Mouse (Mus musculus): ENCODE results near the gene Rbms3. TPM values are rescaled to one million over a fixed set of nuclear protein-coding genes. Genes with fewer than 3 reads are reported as not detected.

The Rbms3 gene
- 1.6 and 1.7 TPM in 2 replicates for polyA plus RNA-seq (2011; ENCODE audit: insufficient read depth, insufficient read length, low replicate concordance, missing spikeins)

DNA sequence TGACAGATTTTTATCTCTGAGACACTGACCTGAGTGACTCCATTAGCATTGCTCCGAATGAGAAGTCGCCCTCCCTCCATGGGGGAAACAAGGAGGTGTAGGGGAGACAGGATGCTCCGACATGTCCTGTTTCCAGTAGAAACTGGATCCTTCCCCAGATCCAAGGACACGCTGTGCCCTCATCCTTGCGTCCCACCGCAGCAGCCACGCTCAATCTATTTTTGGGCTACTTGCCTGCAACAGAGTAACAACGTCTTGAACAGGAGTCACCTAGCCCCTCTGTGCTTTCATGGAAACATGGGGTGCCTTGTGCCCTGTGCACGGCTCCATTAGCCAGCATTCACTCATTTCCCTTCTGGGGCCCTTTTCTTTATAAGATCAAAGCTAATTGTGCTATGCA lies at the start of gene Rbms3:
Gene Rbms3 (minus strand): TSS at position 143 of the 400 bp plus-strand sequence.
- WGBS, result 83% methylated on average over 9 of the region's 9 CpGs
- Histone ChIP-seq H3K27ac (ENCODE audit: control insufficient read depth, insufficient read depth, low read depth, low read length, poor library complexity) (no peak within 1 kb of the TSS), H3K4me3 (replicated peaks; ENCODE audit: control insufficient read depth, low read depth, low read length) (no peak within 1 kb of the TSS), H3K4me1 (ENCODE audit: control insufficient read depth, insufficient read depth, low read length) (no peaks in the 10 kb centered on the region)
- no peak for TF ChIP-seq CTCF (IDR thresholded peaks at IDR 0.05; ENCODE audit: control insufficient read depth, insufficient read depth, low read length)
- TF ChIP-seq POLR2A (IDR thresholded peaks at IDR 0.05; ENCODE audit: borderline replicate concordance, control insufficient read depth, low read depth, low read length), result no peak

GRCm38 (mm10) chr9:117673311-117673710 lies 43.6 kb upstream of the Rbms3 start:
- WGBS, result 72% methylated on average over 5 of the region's 5 CpGs
- TF ChIP-seq POLR2A (IDR thresholded peaks at IDR 0.05; ENCODE audit: borderline replicate concordance, control insufficient read depth, low read depth, low read length) (no peak), CTCF (IDR thresholded peaks at IDR 0.05; ENCODE audit: control insufficient read depth, insufficient read depth, low read length) (no peak)
- no peak overlapping the region for H3K27ac ChIP-seq (ENCODE audit: control insufficient read depth, insufficient read depth, low read depth, low read length, poor library complexity)

GRCm38 (mm10) chr9:117654626-117655025 lies 24.9 kb upstream of the Rbms3 start:
- TF ChIP-seq CTCF (IDR thresholded peaks at IDR 0.05; ENCODE audit: control insufficient read depth, insufficient read depth, low read length), result no peak
- TF ChIP-seq POLR2A (IDR thresholded peaks at IDR 0.05; ENCODE audit: borderline replicate concordance, control insufficient read depth, low read depth, low read length), result no peak
- WGBS, result 68% methylated on average over 2 of the region's 2 CpGs
- Histone ChIP-seq H3K27ac (ENCODE audit: control insufficient read depth, insufficient read depth, low read depth, low read length, poor library complexity) (no peak overlapping the region), H3K4me1 (ENCODE audit: control insufficient read depth, insufficient read depth, low read length) (no peaks in the 10 kb centered on the region), H3K4me3 (replicated peaks; ENCODE audit: control insufficient read depth, low read depth, low read length) (no peak overlapping the region)

More at GRCm38 (mm10) chr9:117673311-117673710, 43.6 kb upstream of the Rbms3 start:
- Histone ChIP-seq H3K4me1 (ENCODE audit: control insufficient read depth, insufficient read depth, low read length) (no peaks in the 10 kb centered on the region), H3K4me3 (replicated peaks; ENCODE audit: control insufficient read depth, low read depth, low read length) (no peak overlapping the region)

GRCm38 (mm10) chr9:117653641-117654040 lies 23.9 kb upstream of the Rbms3 start:
- Histone ChIP-seq H3K4me3 (replicated peaks; ENCODE audit: control insufficient read depth, low read depth, low read length) (no peak overlapping the region), H3K27ac (ENCODE audit: control insufficient read depth, insufficient read depth, low read depth, low read length, poor library complexity) (no peak overlapping the region), H3K4me1 (ENCODE audit: control insufficient read depth, insufficient read depth, low read length) (no peaks in the 10 kb centered on the region)
- under 1% methylated on average over 5 of the region's 5 CpGs for WGBS
- TF ChIP-seq POLR2A (IDR thresholded peaks at IDR 0.05; ENCODE audit: borderline replicate concordance, control insufficient read depth, low read depth, low read length), result no peak
- TF ChIP-seq CTCF (IDR thresholded peaks at IDR 0.05; ENCODE audit: control insufficient read depth, insufficient read depth, low read length), result no peak

DNA sequence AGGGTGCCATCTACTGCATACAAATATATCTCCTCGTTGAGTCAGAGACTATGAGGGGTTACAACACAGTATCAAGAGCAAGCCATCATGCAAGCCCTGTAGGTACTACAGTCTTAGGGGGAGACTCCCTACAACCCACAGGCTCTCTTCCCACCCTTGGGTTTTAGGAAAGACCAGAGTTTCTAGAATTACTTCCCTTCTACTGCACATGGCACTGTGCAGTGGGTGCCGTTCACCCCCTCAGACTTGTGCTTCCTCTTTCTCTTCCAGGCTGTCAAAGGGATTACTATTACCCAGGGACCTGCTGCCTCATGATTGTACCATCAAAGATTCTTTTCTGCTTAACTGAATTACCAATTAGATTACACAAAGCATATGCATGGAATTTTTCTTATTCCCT lies 16.4 kb upstream of the Rbms3 start:
- Histone ChIP-seq H3K4me1 (ENCODE audit: control insufficient read depth, insufficient read depth, low read length) (no peaks in the 10 kb centered on the region), H3K4me3 (replicated peaks; ENCODE audit: control insufficient read depth, low read depth, low read length) (no peak overlapping the region), H3K27ac (ENCODE audit: control insufficient read depth, insufficient read depth, low read depth, low read length, poor library complexity) (no peak overlapping the region)
- TF ChIP-seq CTCF (IDR thresholded peaks at IDR 0.05; ENCODE audit: control insufficient read depth, insufficient read depth, low read length), result no peak
- 44% methylated on average over 2 of the region's 2 CpGs for WGBS

DNA sequence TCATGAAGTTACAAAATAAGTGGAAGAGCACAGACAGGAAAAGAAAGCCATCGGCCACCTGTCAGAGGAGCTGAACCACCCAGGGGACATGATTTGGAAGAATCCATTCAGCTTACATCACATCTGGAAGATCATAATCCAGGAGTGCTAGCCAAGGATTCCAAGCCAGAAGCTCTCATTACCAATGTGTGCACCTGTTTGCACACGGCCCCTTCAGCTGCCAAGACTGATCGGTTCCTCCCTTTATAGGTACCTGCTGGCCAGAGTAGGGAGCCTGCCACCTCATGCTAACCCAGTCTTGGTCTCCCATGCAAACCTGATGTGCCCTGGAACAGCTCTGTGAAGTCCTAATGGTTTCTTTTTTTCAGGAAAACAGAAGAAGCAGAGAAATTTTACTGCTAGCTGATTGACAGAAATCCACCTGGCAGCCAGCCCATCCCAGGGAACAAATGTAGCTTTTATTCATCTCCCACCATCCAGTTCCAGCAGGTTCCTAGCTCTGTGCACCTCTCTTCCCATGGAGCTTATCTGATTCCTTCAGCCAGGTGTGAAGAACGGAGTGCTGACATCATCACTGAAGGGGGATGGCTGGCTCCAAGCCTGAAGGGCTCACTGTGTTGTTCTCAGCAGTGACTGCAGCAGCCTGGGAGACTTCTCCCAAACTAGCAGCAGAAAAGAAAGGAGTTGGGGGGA lies 11.5 kb upstream of the Rbms3 start:
- Histone ChIP-seq H3K4me3 (replicated peaks; ENCODE audit: control insufficient read depth, low read depth, low read length) (no peak overlapping the region), H3K27ac (ENCODE audit: control insufficient read depth, insufficient read depth, low read depth, low read length, poor library complexity) (no peak overlapping the region), H3K4me1 (ENCODE audit: control insufficient read depth, insufficient read depth, low read length) (no peaks in the 10 kb centered on the region)
- TF ChIP-seq CTCF (IDR thresholded peaks at IDR 0.05; ENCODE audit: control insufficient read depth, insufficient read depth, low read length), result no peak
- TF ChIP-seq POLR2A (IDR thresholded peaks at IDR 0.05; ENCODE audit: borderline replicate concordance, control insufficient read depth, low read depth, low read length), result no peak
- 79% methylated on average over 4 of the region's 4 CpGs for WGBS

DNA sequence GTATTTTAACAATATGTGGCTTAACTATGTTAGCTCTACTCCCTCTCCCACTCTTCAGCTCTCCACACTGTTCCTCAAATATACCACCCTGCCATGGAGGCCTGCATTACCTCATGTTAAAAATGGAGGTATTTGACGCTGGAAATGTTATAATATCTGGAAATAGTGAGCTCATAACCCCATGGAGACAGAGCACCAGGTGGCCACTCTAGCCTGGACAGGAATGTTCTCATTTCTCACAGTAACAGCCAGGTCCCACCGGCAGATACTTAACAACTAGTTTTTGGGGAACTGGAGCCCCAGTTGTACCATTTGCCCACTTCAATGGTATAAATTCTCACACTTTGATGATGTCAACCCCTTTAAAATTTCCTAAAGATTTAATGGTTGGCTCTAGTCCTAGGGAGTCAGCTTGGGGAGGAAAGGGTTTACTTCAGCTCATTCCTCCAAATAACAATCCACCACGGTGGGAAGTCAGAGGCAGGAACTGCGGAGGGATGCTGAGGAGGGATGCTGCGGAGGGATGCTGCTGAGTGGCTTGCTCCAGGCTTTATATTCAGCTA lies 9.0 kb upstream of the Rbms3 start:
- WGBS, result 83% methylated on average over 5 of the region's 5 CpGs
- TF ChIP-seq POLR2A (IDR thresholded peaks at IDR 0.05; ENCODE audit: borderline replicate concordance, control insufficient read depth, low read depth, low read length) (no peak), CTCF (IDR thresholded peaks at IDR 0.05; ENCODE audit: control insufficient read depth, insufficient read depth, low read length) (no peak)
- Histone ChIP-seq H3K4me3 (replicated peaks; ENCODE audit: control insufficient read depth, low read depth, low read length) (no peak overlapping the region), H3K4me1 (ENCODE audit: control insufficient read depth, insufficient read depth, low read length) (no peaks in the 10 kb centered on the region), H3K27ac (ENCODE audit: control insufficient read depth, insufficient read depth, low read depth, low read length, poor library complexity) (no peak overlapping the region)

DNA sequence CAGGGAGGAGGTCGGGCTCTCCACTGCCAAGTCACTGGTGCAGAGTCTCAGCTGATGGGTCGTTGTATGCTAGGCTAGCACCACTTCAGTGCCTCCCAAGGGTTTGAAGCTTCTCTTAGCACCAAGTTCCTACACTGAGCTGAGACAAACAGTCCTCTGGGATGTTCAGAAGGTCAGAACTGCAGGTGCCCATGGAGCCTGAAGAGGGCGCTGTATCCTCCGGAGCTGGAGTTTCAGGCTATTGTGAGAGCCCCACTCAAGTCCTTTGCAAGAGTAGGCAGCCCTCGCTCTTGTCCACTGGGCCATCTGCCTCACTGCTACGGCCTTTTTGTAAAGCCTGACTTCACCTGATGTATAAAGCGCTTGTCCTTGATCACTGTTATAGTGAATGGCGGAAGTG lies 6.8 kb upstream of the Rbms3 start:
- TF ChIP-seq POLR2A (IDR thresholded peaks at IDR 0.05; ENCODE audit: borderline replicate concordance, control insufficient read depth, low read depth, low read length) (no peak), CTCF (IDR thresholded peaks at IDR 0.05; ENCODE audit: control insufficient read depth, insufficient read depth, low read length) (no peak)
- Histone ChIP-seq H3K4me3 (replicated peaks; ENCODE audit: control insufficient read depth, low read depth, low read length) (no peak overlapping the region), H3K27ac (ENCODE audit: control insufficient read depth, insufficient read depth, low read depth, low read length, poor library complexity) (no peak overlapping the region), H3K4me1 (ENCODE audit: control insufficient read depth, insufficient read depth, low read length) (no peaks in the 10 kb centered on the region)
- WGBS, result 73% methylated on average over 8 of the region's 8 CpGs

All from bone marrow, adult 2 months (tissue).